ENCODE assay signal across 16 mouse cellular contexts in the genomic region with DNA sequence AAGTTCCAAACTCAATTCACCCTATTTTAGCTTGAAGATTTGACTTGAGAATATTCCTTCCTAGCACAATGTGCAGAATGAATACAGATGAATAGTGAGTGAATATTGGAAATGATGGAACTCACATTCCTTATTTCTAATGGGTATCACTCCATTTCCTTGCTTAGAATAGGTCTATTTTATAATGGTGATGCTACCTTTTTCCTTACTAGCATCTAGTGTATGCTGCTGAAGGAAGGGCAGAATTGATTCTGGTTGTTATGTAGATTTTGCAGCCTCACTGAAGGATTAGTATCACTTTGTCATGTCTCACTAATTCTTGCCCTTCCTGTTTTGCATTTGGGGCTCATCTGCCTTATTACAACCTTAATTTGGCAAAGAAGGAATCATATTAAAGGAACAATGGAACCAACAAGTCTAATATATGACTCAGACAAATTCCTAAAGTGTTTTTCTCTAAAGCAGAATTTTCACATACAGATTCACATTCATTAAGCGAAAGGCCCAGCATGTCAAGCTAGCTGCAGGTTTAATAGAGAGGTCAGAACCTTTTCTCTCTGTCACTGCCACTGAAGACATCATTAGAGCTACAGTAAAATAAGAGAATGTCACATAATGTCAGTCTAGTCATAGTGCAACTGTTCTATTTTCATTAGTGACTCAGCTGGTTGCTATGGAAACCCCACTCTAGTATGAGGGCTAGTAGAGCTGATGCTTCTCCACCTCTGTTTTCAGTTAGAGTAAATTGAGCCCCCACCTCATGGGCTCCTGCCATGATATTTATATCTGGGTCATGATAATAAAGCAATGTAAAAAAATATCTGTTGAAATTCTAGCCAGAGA.
DNase-seq lines count a peak whose midpoint lies in the region; ATAC-seq and TF ChIP-seq lines count a peak whose summit lies in the region.
"Had no signal": no experiment of that assay in that cellular context is flagged by ENCODE, and none has a peak within 500 bp of the region (broad histone marks: within the 10 kb centered on the region; RNA-seq: fewer than 3 reads in every experiment).

No protein-coding gene starts in this region.

- peak; percentile 93 for ATAC-seq in forebrain, postnatal 0 days
- ATAC-seq in midbrain, embryonic 14.5 days (ENCODE audit: low FRiP score, low TSS enrichment) = peak; percentile 42; the same call in 1 of the 2 replicates

- peak; percentile 11 to 63 for DNase-seq in layer of hippocampus, adult 18-20 months (ENCODE audit: low spot score in 2 of 2)
- no peak for DNase-seq in layer of hippocampus, postnatal 36 days
- peak; percentile 88 for DNase-seq in CH12.LX (ENCODE audit: extremely low read depth)
- DNase-seq in forebrain, postnatal 0 days = peak; percentile 58
- peak; percentile 79 for DNase-seq in midbrain, embryonic 14.5 days
- DNase-seq in cerebellum, adult 18-20 months = no peak
- no peak for DNase-seq in thymus, adult 18-20 months
- no peak for DNase-seq in spleen, adult 12 weeks (ENCODE audit: low spot score)
- DNase-seq: adrenal gland, postnatal 10 days; cerebellum, adult 9-11 months; kidney, adult 9 months; spleen, adult 18-20 months; thymus, postnatal 25 days had no signal

- dilution Hi-C loops in CH12.LX (cut with MboI; ENCODE audit: extremely low pct_ligation_motif_present, extremely low pct_unique_long_range_greater_than_20kb, low sequenced_read_pairs) = no loop called here

- no peak for TF ChIP-seq CTCF in CH12.LX (conservative IDR thresholded peaks at IDR 0.05 in 1 of 2, IDR thresholded peaks at IDR 0.05 in 1 of 2; ENCODE audit: low read depth in 2 of 2, low read length in 2 of 2)
- TF ChIP-seq CTCF in forebrain, postnatal 0 days (IDR thresholded peaks at IDR 0.05; ENCODE audit: low read depth) = no peak

- peaks cover 2 to 12% of the 10 kb centered on the region in 2 experiments; a peak in 3 of 4 replicates for H3K4me1 ChIP-seq in CH12.LX (ENCODE audit: control insufficient read depth in 1 of 2, insufficient read depth in 2 of 2)
- no peaks in the 10 kb centered on the region for H3K4me1 ChIP-seq in forebrain, postnatal 0 days (ENCODE audit: insufficient read depth)
- 0 out of 2 replicates have a peak, but pooled peaks cover 3% of the 10 kb centered on the region for H3K4me1 ChIP-seq in midbrain, embryonic 14.5 days (ENCODE audit: control insufficient read depth, insufficient read depth, low read length)
- H3K4me1 ChIP-seq: heart, embryonic 13.5 days; lung, embryonic 15.5 days had no signal

- no peak overlapping the region for H3K4me2 ChIP-seq in CH12.LX (ENCODE audit: insufficient read depth, low read depth, poor library complexity, severe bottlenecking)
- no peak overlapping the region for H3K4me2 ChIP-seq in forebrain, postnatal 0 days (ENCODE audit: low read depth)
- no peak overlapping the region for H3K4me2 ChIP-seq in midbrain, embryonic 14.5 days (ENCODE audit: low read length)
- H3K4me2 ChIP-seq: heart, embryonic 13.5 days; lung, embryonic 15.5 days had no signal

- no peak overlapping the region for H3K4me3 ChIP-seq in CH12.LX (replicated peaks in 1 of 3; ENCODE audit: low read depth in 2 of 3, low read length in 2 of 3, poor library complexity in 1 of 3)
- no peak overlapping the region for H3K4me3 ChIP-seq in forebrain, postnatal 0 days (ENCODE audit: low read depth, low read length)
- no peak overlapping the region for H3K4me3 ChIP-seq in midbrain, embryonic 14.5 days (replicated peaks; ENCODE audit: low read depth, low read length)
- H3K4me3 ChIP-seq: erythroblast, embryonic 14.5 days; heart, embryonic 13.5 days; lung, embryonic 15.5 days had no signal

- no peaks in the 10 kb centered on the region for H3K9me3 ChIP-seq in CH12.LX (replicated peaks; ENCODE audit: low read length)
- no peaks in the 10 kb centered on the region for H3K9me3 ChIP-seq in forebrain, postnatal 0 days (ENCODE audit: low read length)
- no peaks in the 10 kb centered on the region for H3K9me3 ChIP-seq in midbrain, embryonic 14.5 days (ENCODE audit: control insufficient read depth, low read length)
- H3K9me3 ChIP-seq: heart, embryonic 13.5 days; lung, embryonic 15.5 days had no signal

- 77% methylated on average over 1 of the region's 1 CpGs for WGBS in forebrain, postnatal 0 days
- 77% methylated on average over 1 of the region's 1 CpGs for WGBS in midbrain, embryonic 14.5 days

- no peak for TF ChIP-seq EP300 in CH12.LX (IDR thresholded peaks at IDR 0.05; ENCODE audit: low read length)

- in situ Hi-C loops in CH12.LX (cut with MboI; ENCODE audit: low pct_ligation_motif_present, low pct_unique_long_range_greater_than_20kb, low sequenced_read_pairs) = no loop called here

- H3K9ac ChIP-seq in CH12.LX (ENCODE audit: insufficient read depth, low read depth) = no peak overlapping the region
- no peak overlapping the region for H3K9ac ChIP-seq in forebrain, postnatal 0 days
- H3K9ac ChIP-seq in midbrain, embryonic 14.5 days (replicated peaks; ENCODE audit: low read length) = no peak overlapping the region
- H3K9ac ChIP-seq: heart, embryonic 13.5 days; lung, embryonic 15.5 days had no signal

- H3K27me3 ChIP-seq in CH12.LX (replicated peaks) = no peaks in the 10 kb centered on the region
- H3K27me3 ChIP-seq in forebrain, postnatal 0 days (ENCODE audit: insufficient read depth, low read length) = no peaks in the 10 kb centered on the region
- no peaks in the 10 kb centered on the region for H3K27me3 ChIP-seq in midbrain, embryonic 14.5 days (ENCODE audit: control insufficient read depth, insufficient read depth, low read length)
- H3K27me3 ChIP-seq: heart, embryonic 13.5 days; lung, embryonic 15.5 days had no signal

- no peak for TF ChIP-seq POLR2A in CH12.LX (IDR thresholded peaks at IDR 0.05; ENCODE audit: low read depth, low read length)

- H3K79me2 ChIP-seq in CH12.LX (replicated peaks; ENCODE audit: control insufficient read depth, extremely low read depth, insufficient read depth, poor library complexity, severe bottlenecking) = no peaks in the 10 kb centered on the region

- H3K36me3 ChIP-seq in CH12.LX (replicated peaks in 1 of 2; ENCODE audit: control insufficient read depth in 1 of 2, insufficient read depth in 1 of 2, low read length in 1 of 2) = no peaks in the 10 kb centered on the region
- H3K36me3 ChIP-seq in forebrain, postnatal 0 days (ENCODE audit: insufficient read depth) = no peaks in the 10 kb centered on the region
- H3K36me3 ChIP-seq in midbrain, embryonic 14.5 days (ENCODE audit: control insufficient read depth, insufficient read depth, low read length) = no peaks in the 10 kb centered on the region
- H3K36me3 ChIP-seq: heart, embryonic 13.5 days; lung, embryonic 15.5 days had no signal

- TF ChIP-seq RAD21 in CH12.LX (IDR thresholded peaks at IDR 0.05; ENCODE audit: low read depth, low read length) = no peak

- H3K27ac ChIP-seq in CH12.LX (ENCODE audit: insufficient read depth, low read depth) = no peak overlapping the region
- no peak overlapping the region for H3K27ac ChIP-seq in forebrain, postnatal 0 days (ENCODE audit: low read depth, low read length)
- peak overlapping the region; percentile 45; the same call in 1 of the 2 replicates for H3K27ac ChIP-seq in midbrain, embryonic 14.5 days (replicated peaks; ENCODE audit: low read depth, low read length)
- H3K27ac ChIP-seq: heart, embryonic 13.5 days; lung, embryonic 15.5 days had no signal

TF ChIP-seq in CH12.LX, 34 proteins besides CTCF, POLR2A, EP300 and RAD21:
- TF ChIP-seq ZKSCAN1 (IDR thresholded peaks at IDR 0.05; ENCODE audit: borderline replicate concordance, low read depth, low read length) (no peak), NRF1 (IDR thresholded peaks at IDR 0.05; ENCODE audit: low read depth, low read length) (no peak), PAX5 (IDR thresholded peaks at IDR 0.05; ENCODE audit: low read length) (no peak), UBTF (IDR thresholded peaks at IDR 0.05; ENCODE audit: low read depth, low read length) (no peak), ZNF384 (IDR thresholded peaks at IDR 0.05; ENCODE audit: low read depth, low read length) (no peak), CHD1 (IDR thresholded peaks at IDR 0.05; ENCODE audit: low read depth, low read length) (no peak), JUND (conservative IDR thresholded peaks at IDR 0.05; ENCODE audit: low read depth, low read length) (peak; percentile 69; the same call in 1 of the 2 replicates), E2F4 (IDR thresholded peaks at IDR 0.05; ENCODE audit: insufficient replicate concordance, low read depth, low read length) (no peak), SIN3A (IDR thresholded peaks at IDR 0.05; ENCODE audit: low read length) (no peak), USF1 (IDR thresholded peaks at IDR 0.05; ENCODE audit: low read depth, low read length) (no peak), NELFE (IDR thresholded peaks at IDR 0.05; ENCODE audit: low read depth, low read length) (no peak), JUN (IDR thresholded peaks at IDR 0.05; ENCODE audit: insufficient read depth, low read depth, low read length) (peak; percentile 70; the same call in 1 of the 2 replicates), USF2 (conservative IDR thresholded peaks at IDR 0.05; ENCODE audit: low read depth, low read length) (no peak), RCOR1 (conservative IDR thresholded peaks at IDR 0.05; ENCODE audit: low read depth, low read length) (no peak), IRF4 (IDR thresholded peaks at IDR 0.05; ENCODE audit: low read depth, low read length) (peak; percentile 43; the same call in 1 of the 2 replicates), MXI1 (IDR thresholded peaks at IDR 0.05; ENCODE audit: low read depth, low read length) (no peak), TBP (conservative IDR thresholded peaks at IDR 0.05; ENCODE audit: low read depth, low read length) (no peak), ELF1 (IDR thresholded peaks at IDR 0.05; ENCODE audit: low read depth, low read length) (no peak), GABPA (IDR thresholded peaks at IDR 0.05; ENCODE audit: insufficient replicate concordance, low read depth, low read length) (no peak), MEF2A (IDR thresholded peaks at IDR 0.05; ENCODE audit: borderline replicate concordance, low read depth, low read length) (peak; percentile 44; the same call in 1 of the 2 replicates), ZC3H11A (IDR thresholded peaks at IDR 0.05; ENCODE audit: low read depth, low read length) (no peak), ETS1 (conservative IDR thresholded peaks at IDR 0.05; ENCODE audit: low read depth, low read length) (no peak)

Comparison
In these comparisons a context has a peak if more than half of its experiments do, and no peak if none do; other contexts are left out.
1. DNase-seq: peak in layer of hippocampus, adult 18-20 months (2 of 2), CH12.LX (single experiment), forebrain, postnatal 0 days (single experiment) and midbrain, embryonic 14.5 days (single experiment); none in layer of hippocampus, postnatal 36 days (0 of 2), cerebellum, adult 18-20 months (0 of 2), thymus, adult 18-20 months (0 of 2) and spleen, adult 12 weeks (single experiment).